Comparison of ENCODE assay signal across 9 mouse cellular contexts in genomic region chr11:72029143-72029542, GRCm38 (mm10). TPM values are rescaled to one million over a fixed set of nuclear protein-coding genes. Genes with fewer than 3 reads are reported as not detected.
DNase-seq lines count a peak whose midpoint lies in the region; ATAC-seq and TF ChIP-seq lines count a peak whose summit lies in the region.
"Had no signal": no experiment of that assay in that cellular context is flagged by ENCODE, and none has a peak within 500 bp of the region (broad histone marks: within the 10 kb centered on the region; RNA-seq: fewer than 3 reads in every experiment).

No protein-coding gene starts in this region.

- H3K4me2 ChIP-seq in embryonic facial prominence, embryonic 14.5 days (ENCODE audit: low read depth, low read length) = no peak overlapping the region
- H3K4me2 ChIP-seq in limb, embryonic 11.5 days (ENCODE audit: low read depth, severe bottlenecking) = no peak overlapping the region
- H3K4me2 ChIP-seq in stomach, embryonic 15.5 days = peak overlapping the region; percentile 23; the same call in 1 of the 2 replicates
- H3K4me2 ChIP-seq: neural tube, embryonic 13.5 days had no signal

- no peak overlapping the region for H3K27ac ChIP-seq in embryonic facial prominence, embryonic 14.5 days (replicated peaks; ENCODE audit: low read depth, low read length)
- H3K27ac ChIP-seq in limb, embryonic 11.5 days (replicated peaks; ENCODE audit: low read depth, low read length) = no peak overlapping the region
- H3K27ac ChIP-seq in stomach, embryonic 15.5 days = no peak overlapping the region
- H3K27ac ChIP-seq: neural tube, embryonic 13.5 days had no signal

- DNase-seq in cerebellum, postnatal 25 days = peak; percentile 54 to 76
- no peak for DNase-seq in cerebellum, adult 11 months
- DNase-seq in lung, adult 2 months = no peak
- DNase-seq in lung, adult 18-20 months = no peak
- DNase-seq in embryonic facial prominence, embryonic 14.5 days (ENCODE audit: low spot score) = peak; percentile 68
- peak; percentile 72 for DNase-seq in limb, embryonic 11.5 days (ENCODE audit: low spot score)
- no peak for DNase-seq in B cell, adult 2 months

- peaks cover 9% of the 10 kb centered on the region for H3K27me3 ChIP-seq in embryonic facial prominence, embryonic 14.5 days (replicated peaks; ENCODE audit: control insufficient read depth, insufficient read depth, low read length)
- peaks cover 2% of the 10 kb centered on the region; the same call in 1 of the 2 replicates for H3K27me3 ChIP-seq in limb, embryonic 11.5 days (ENCODE audit: control insufficient read depth, insufficient read depth, low read length)
- no peaks in the 10 kb centered on the region for H3K27me3 ChIP-seq in stomach, embryonic 15.5 days (replicated peaks)

- no peak overlapping the region for H3K4me3 ChIP-seq in lung, adult 2 months (replicated peaks; ENCODE audit: extremely low read depth, low read depth, low read length)
- no peak overlapping the region for H3K4me3 ChIP-seq in embryonic facial prominence, embryonic 14.5 days (ENCODE audit: low read depth, low read length)
- no peak overlapping the region for H3K4me3 ChIP-seq in limb, embryonic 11.5 days (ENCODE audit: low read depth, low read length)
- H3K4me3 ChIP-seq in stomach, embryonic 15.5 days (replicated peaks) = no peak overlapping the region
- H3K4me3 ChIP-seq: neural tube, embryonic 13.5 days had no signal

- H3K36me3 ChIP-seq in embryonic facial prominence, embryonic 14.5 days (ENCODE audit: control insufficient read depth, insufficient read depth, low read length) = no peaks in the 10 kb centered on the region
- H3K36me3 ChIP-seq in limb, embryonic 11.5 days (ENCODE audit: control insufficient read depth, insufficient read depth, low read length) = no peaks in the 10 kb centered on the region
- no peaks in the 10 kb centered on the region for H3K36me3 ChIP-seq in stomach, embryonic 15.5 days
- H3K36me3 ChIP-seq: neural tube, embryonic 13.5 days had no signal

- no peaks in the 10 kb centered on the region for H3K9me3 ChIP-seq in embryonic facial prominence, embryonic 14.5 days (ENCODE audit: control insufficient read depth, low read length)
- no peaks in the 10 kb centered on the region for H3K9me3 ChIP-seq in limb, embryonic 11.5 days (ENCODE audit: control insufficient read depth, low read length)
- no peaks in the 10 kb centered on the region for H3K9me3 ChIP-seq in stomach, embryonic 15.5 days
- H3K9me3 ChIP-seq: neural tube, embryonic 13.5 days had no signal

- no peak for TF ChIP-seq POLR2A in lung, adult 2 months (IDR thresholded peaks at IDR 0.05; ENCODE audit: borderline replicate concordance, extremely low read depth, low read depth, low read length)

- H3K4me1 ChIP-seq in lung, adult 2 months (ENCODE audit: control insufficient read depth, insufficient read depth, low read length) = no peaks in the 10 kb centered on the region
- no peaks in the 10 kb centered on the region for H3K4me1 ChIP-seq in embryonic facial prominence, embryonic 14.5 days (ENCODE audit: control insufficient read depth, insufficient read depth, low read length)
- H3K4me1 ChIP-seq in limb, embryonic 11.5 days (ENCODE audit: control insufficient read depth, insufficient read depth, low read length) = no peaks in the 10 kb centered on the region
- 0 out of 2 replicates have a peak, but pooled peaks cover 2% of the 10 kb centered on the region for H3K4me1 ChIP-seq in stomach, embryonic 15.5 days

- TF ChIP-seq CTCF in lung, adult 2 months (IDR thresholded peaks at IDR 0.05; ENCODE audit: insufficient read depth, low read length) = peak; percentile 25; the same call in 1 of the 2 replicates

- 22% methylated on average over 23 of the region's 23 CpGs for WGBS in lung, adult 2 months
- WGBS in embryonic facial prominence, embryonic 14.5 days = 17% methylated on average over 23 of the region's 23 CpGs
- WGBS in limb, embryonic 11.5 days = 23% methylated on average over 23 of the region's 23 CpGs
- 21% methylated on average over 23 of the region's 23 CpGs for WGBS in stomach, embryonic 15.5 days

- no peak overlapping the region for H3K9ac ChIP-seq in embryonic facial prominence, embryonic 14.5 days (ENCODE audit: low read depth, low read length)
- H3K9ac ChIP-seq in limb, embryonic 11.5 days (ENCODE audit: low read length) = no peak overlapping the region
- no peak overlapping the region for H3K9ac ChIP-seq in stomach, embryonic 15.5 days
- H3K9ac ChIP-seq: neural tube, embryonic 13.5 days had no signal

- ATAC-seq in embryonic facial prominence, embryonic 14.5 days (ENCODE audit: low read depth) = peak; percentile 73; the same call in 1 of the 2 replicates
- no peak for ATAC-seq in limb, embryonic 11.5 days (ENCODE audit: insufficient number of reproducible peaks, low FRiP score, low TSS enrichment, low read depth)
- no peak for ATAC-seq in stomach, embryonic 15.5 days (ENCODE audit: insufficient read depth, low FRiP score, low read depth)

RNA-seq across cellular contexts. Expression of gene Aipl1, which starts 8.2 kb away (rescaled TPM):
- polyA plus RNA-seq in lung, adult 2 months (2012; rRNA removed) = 0.08 and 0.11 TPM in 2 replicates
- polyA plus RNA-seq in embryonic facial prominence, embryonic 14.5 days (2014; fragmentation: Nextera tagmentation; extraction: Ambion mirVana) = 0.11 and 0.42 TPM in 2 replicates
- polyA plus RNA-seq in limb, embryonic 11.5 days (2014; fragmentation: Nextera tagmentation; extraction: Ambion mirVana) = 0.19 and 0.34 TPM in 2 replicates
- 0.27 and 0.34 TPM in 2 replicates for polyA plus RNA-seq in stomach, embryonic 15.5 days (2015; fragmentation: Nextera tagmentation; extraction: Ambion mirVana)

RNA-seq across cellular contexts. Expression of gene Pimreg, which starts 12.7 kb away (rescaled TPM):
- 1.2 and 1.8 TPM in 2 replicates for polyA plus RNA-seq in lung, adult 2 months (2012; rRNA removed)
- polyA plus RNA-seq in embryonic facial prominence, embryonic 14.5 days (2014; fragmentation: Nextera tagmentation; extraction: Ambion mirVana) = 77.9 and 92.6 TPM in 2 replicates
- 165 TPM in 2 replicates for polyA plus RNA-seq in limb, embryonic 11.5 days (2014; fragmentation: Nextera tagmentation; extraction: Ambion mirVana)
- polyA plus RNA-seq in stomach, embryonic 15.5 days (2015; fragmentation: Nextera tagmentation; extraction: Ambion mirVana) = 77.8 and 87.4 TPM in 2 replicates

Comparison
In these comparisons a context has a peak if more than half of its experiments do, and no peak if none do; other contexts are left out.
1. DNase-seq: peak in cerebellum, postnatal 25 days (2 of 2), embryonic facial prominence, embryonic 14.5 days (single experiment) and limb, embryonic 11.5 days (single experiment); none in cerebellum, adult 11 months (single experiment), lung, adult 2 months (single experiment), lung, adult 18-20 months (0 of 2) and B cell, adult 2 months (0 of 2).
2. RNA of gene Pimreg, which starts 12.7 kb away (polyA plus RNA-seq): 165 TPM in limb, embryonic 11.5 days, 77.9 to 92.6 TPM in embryonic facial prominence, embryonic 14.5 days and 77.8 to 87.4 TPM in stomach, embryonic 15.5 days; 1.2 to 1.8 TPM in lung, adult 2 months; every median in the first group is over 10 times any median in the second.